Mouse (Mus musculus): Measurements from ENCODE around the gene Rabggtb.

Gene Rabggtb

GRCm38 (mm10) chr3:153917200-153917599, 4.4 kb upstream of the Rabggtb start:
- no peak for DNase-seq (ENCODE audit: low read depth)

- DNase-seq (ENCODE audit: low read depth), result no peak
Observed at GRCm38 (mm10) chr3:153913510-153914243, 868 bp upstream of the Rabggtb start.

GRCm38 (mm10) chr3:153911882-153912440, 848 bp downstream of the Rabggtb start:
- no peak for DNase-seq (ENCODE audit: low read depth)

- DNase-seq (ENCODE audit: low read depth), result no peak
Observed at GRCm38 (mm10) chr3:153911197-153911881, 1.5 kb downstream of the Rabggtb start.

GRCm38 (mm10) chr3:153910489-153910888, 2.3 kb downstream of the Rabggtb start:
- DNase-seq (ENCODE audit: low read depth), result no peak

- no peak for DNase-seq (ENCODE audit: low read depth)
Observed at GRCm38 (mm10) chr3:153908919-153909318, 3.9 kb downstream of the Rabggtb start.

- DNase-seq (ENCODE audit: low read depth), result no peak
Observed at GRCm38 (mm10) chr3:153906136-153906871, 6.5 kb downstream of the Rabggtb start, which contains the start of gene Msh4. Gene Msh4, minus strand, starts transcription at chr3:153906138.

GRCm38 (mm10) chr3:153905251-153906135, 7.3 kb downstream of the Rabggtb start:
- no peak for DNase-seq (ENCODE audit: low read depth)

- no peak for DNase-seq (ENCODE audit: low read depth)
Observed at GRCm38 (mm10) chr3:153904586-153904985, 8.2 kb downstream of the Rabggtb start.

- no peak for DNase-seq (ENCODE audit: low read depth)
Observed at GRCm38 (mm10) chr3:153902595-153902994, 10.2 kb downstream of the Rabggtb start.

- DNase-seq (ENCODE audit: low read depth), result no peak
Observed at GRCm38 (mm10) chr3:153901904-153902303, 10.9 kb downstream of the Rabggtb start.

GRCm38 (mm10) chr3:153897216-153897615, 15.6 kb downstream of the Rabggtb start:
- DNase-seq (ENCODE audit: low read depth), result no peak

GRCm38 (mm10) chr3:153895454-153895853, 17.4 kb downstream of the Rabggtb start:
- DNase-seq (ENCODE audit: low read depth), result no peak

GRCm38 (mm10) chr3:153889188-153889781, 23.5 kb downstream of the Rabggtb start:
- DNase-seq (ENCODE audit: low read depth), result no peak

- no peak for DNase-seq (ENCODE audit: low read depth)
Observed at GRCm38 (mm10) chr3:153888141-153888540, 24.7 kb downstream of the Rabggtb start.

GRCm38 (mm10) chr3:153886296-153886695, 26.5 kb downstream of the Rabggtb start:
- DNase-seq (ENCODE audit: low read depth), result no peak

GRCm38 (mm10) chr3:153871396-153871795, 41.4 kb downstream of the Rabggtb start:
- no peak for DNase-seq (ENCODE audit: low read depth)

- DNase-seq (ENCODE audit: low read depth), result no peak
Observed at GRCm38 (mm10) chr3:153867149-153868136, 45.4 kb downstream of the Rabggtb start.

GRCm38 (mm10) chr3:153864636-153865429, 48.0 kb downstream of the Rabggtb start:
- no peak for DNase-seq (ENCODE audit: low read depth)

All from c-Kit-positive CD71-positive TER-119-negative erythroid progenitor cells, embryonic 14.5 days (primary cell).